Mouse (Mus musculus): ENCODE measurements around the gene Nmnat2. TPM values are rescaled to one million over a fixed set of nuclear protein-coding genes. Genes with fewer than 3 reads are reported as not detected.

The Nmnat2 gene
- polyA plus RNA-seq, 1 experiment from 2014 or later: 5.3 TPM

Other genes with a start within 250 kb of the Nmnat2 start
- gene Apobec4, start 204.4 kb upstream of the Nmnat2 start, polyA plus RNA-seq (2014; fragmentation: Nextera tagmentation; extraction: Ambion mirVana): 0.13 and 0.25 TPM in 2 replicates
- 43.7 and 50.7 TPM in 2 replicates for gene Rgl1, start 188.6 kb upstream of the Nmnat2 start, polyA plus RNA-seq (2014; fragmentation: Nextera tagmentation; extraction: Ambion mirVana)
- 267 and 269 TPM in 2 replicates for gene Arpc5, start 188.5 kb upstream of the Nmnat2 start, polyA plus RNA-seq (2014; fragmentation: Nextera tagmentation; extraction: Ambion mirVana)
- 5.9 and 6.1 TPM in 2 replicates for gene Ncf2, start 154.8 kb upstream of the Nmnat2 start, polyA plus RNA-seq (2014; fragmentation: Nextera tagmentation; extraction: Ambion mirVana)
- 29.5 and 31.6 TPM in 2 replicates for gene Smg7, start 52.3 kb upstream of the Nmnat2 start, polyA plus RNA-seq (2014; fragmentation: Nextera tagmentation; extraction: Ambion mirVana)
- gene Lamc2, start 231.5 kb downstream of the Nmnat2 start, polyA plus RNA-seq (2014; fragmentation: Nextera tagmentation; extraction: Ambion mirVana): 10.7 and 12.4 TPM in 2 replicates

Data from embryonic facial prominence, embryonic 14.5 days (tissue).